Mouse (Mus musculus) lung, postnatal 0 days (tissue): Measurements from ENCODE around the gene Ehd1. TPM values are rescaled to one million over a fixed set of nuclear protein-coding genes. Genes with fewer than 3 reads are reported as not detected.

Source experiments
- ATAC-seq: fragments of 200-750 bp; cut with Nextera tagmentation; 2 replicates; pipeline ENCODE4 v1.8.0; 2017; ENCODE audit warnings: moderate library complexity
- DNase-seq: peaks from one replicate; pipeline ENCODE4 v3.0.0-alpha.2; 2016; ENCODE audit warnings: low spot score
- H3K27ac ChIP-seq: fragments of 300-500 bp; sonication (generic); 2 replicates; pipeline ENCODE4 v1.5.1; 2014; ENCODE audit warnings: antibody characterized with exemption, mild to moderate bottlenecking, low read length, mixed read lengths
- H3K27me3 ChIP-seq: fragments of 300-500 bp; sonication (generic); replicated peaks from 2 replicates; pipeline ENCODE4 v1.6.1; 2014; ENCODE audit warnings: low read length, mixed read lengths; ENCODE audit not compliant: insufficient read depth
- H3K36me3 ChIP-seq: fragments of 300-500 bp; sonication (generic); 2 replicates; pipeline ENCODE4 v1.6.1; 2014; ENCODE audit warnings: low read length, mixed read lengths; ENCODE audit not compliant: insufficient read depth
- H3K4me1 ChIP-seq: fragments of 300-500 bp; sonication (generic); 2 replicates; pipeline ENCODE4 v1.6.1; 2014; ENCODE audit warnings: antibody characterized with exemption, low read depth, low read length, mixed read lengths; ENCODE audit not compliant: insufficient read depth
- H3K4me2 ChIP-seq: fragments of 300-500 bp; sonication (generic); replicated peaks from 2 replicates; pipeline ENCODE4 v1.6.1; 2014; ENCODE audit warnings: low read depth, mild to moderate bottlenecking, low read length, moderate library complexity, mixed read lengths
- H3K4me3 ChIP-seq: fragments of 300-500 bp; sonication (generic); 2 replicates; pipeline ENCODE4 v1.5.1; 2014; ENCODE audit warnings: low read depth, low read length
- H3K9ac ChIP-seq: fragments of 300-500 bp; sonication (generic); replicated peaks from 2 replicates; pipeline ENCODE4 v1.6.1; 2014; ENCODE audit warnings: low read depth, mild to moderate bottlenecking
- H3K9me3 ChIP-seq: fragments of 300-500 bp; sonication (generic); 2 replicates; pipeline ENCODE4 v1.6.1; 2016; ENCODE audit warnings: low read length, mixed read lengths
- CTCF ChIP-seq: IDR thresholded peaks from 2 replicates; pipeline ENCODE4 v1.5.1; 2016; ENCODE audit warnings: antibody characterized with exemption, mild to moderate bottlenecking
- EP300 ChIP-seq: IDR thresholded peaks from 2 replicates; pipeline ENCODE4 v1.6.1; 2016; ENCODE audit warnings: antibody characterized with exemption, mild to moderate bottlenecking, control low read depth
- WGBS: fragments of 180-500 bp; shearing (Covaris S2); extraction: QIAGEN DNeasy Blood & Tissue Kit; methylation state at CpG from one replicate; pipeline ENCODE4 v1.1.7; 2014; 5-methylcytosine and 5-hydroxymethylcytosine counted together
- polyA plus RNA-seq: library from polyadenylated mRNA; unstranded; fragments of >200 nt; fragmentation: Nextera tagmentation; extraction: Ambion mirVana; gene quantifications from 2 replicates; pipeline ENCODE4 v1.2.1, GENCODE M21; 2015

Gene Ehd1
- polyA plus RNA-seq, 1 experiment from 2014 or later: 115 TPM

GRCm38 (mm10) chr19:6275740-6276389 lies 660 bp upstream of the Ehd1 start:
- TF ChIP-seq EP300 (no peak), CTCF (peak; percentile 18)
- Histone ChIP-seq H3K36me3 (peaks cover 6% of the 10 kb centered on the region; the same call in 1 of the 2 replicates), H3K27me3 (no peaks in the 10 kb centered on the region), H3K27ac (peak overlapping the region; percentile 85), H3K4me2 (peak overlapping the region; percentile 81), H3K4me3 (peak overlapping the region; percentile 88), H3K4me1 (peaks cover 29% of the 10 kb centered on the region; the same call in 1 of the 2 replicates), H3K9me3 (no peaks in the 10 kb centered on the region), H3K9ac (no peak overlapping the region; the same call in 1 of the 2 replicates)
- 5% methylated on average over 15 of the region's 15 CpGs for WGBS
- ATAC-seq: no peak
- peak; percentile 72 for DNase-seq

- Histone ChIP-seq H3K4me3 (peak overlapping the region; percentile 88), H3K4me2 (peak overlapping the region; percentile 81), H3K27me3 (no peaks in the 10 kb centered on the region), H3K36me3 (peaks cover 25% of the 10 kb centered on the region; the same call in 1 of the 2 replicates), H3K9ac (peak overlapping the region; percentile 83), H3K27ac (peak overlapping the region; percentile 94), H3K9me3 (no peaks in the 10 kb centered on the region), H3K4me1 (peaks cover 26% of the 10 kb centered on the region; the same call in 1 of the 2 replicates)
- peak; percentile 98 for DNase-seq
- 3% methylated on average over 10 of the region's 10 CpGs for WGBS
- TF ChIP-seq EP300: peak; percentile 87
- no peak for TF ChIP-seq CTCF
- peak; percentile 81 for ATAC-seq
Observed at GRCm38 (mm10) chr19:6277661-6278438, 1.3 kb downstream of the Ehd1 start.

- peak overlapping the region; percentile 81 for H3K4me2 ChIP-seq
- TF ChIP-seq EP300: no peak
- peak; percentile 16; the same call in 1 of the 2 replicates for TF ChIP-seq CTCF
- H3K9ac ChIP-seq: peak overlapping the region; percentile 83
- no peaks in the 10 kb centered on the region for H3K9me3 ChIP-seq
- peaks cover 27% of the 10 kb centered on the region; the same call in 1 of the 2 replicates for H3K36me3 ChIP-seq
- H3K27ac ChIP-seq: peak overlapping the region; percentile 94
- H3K4me1 ChIP-seq: peaks cover 26% of the 10 kb centered on the region; the same call in 1 of the 2 replicates
- H3K27me3 ChIP-seq: no peaks in the 10 kb centered on the region
- DNase-seq: peak; percentile 64
- peak overlapping the region; percentile 88 for H3K4me3 ChIP-seq
- no peak; the same call in 1 of the 2 replicates for ATAC-seq
- 13% methylated on average over 6 of the region's 6 CpGs for WGBS
Observed at GRCm38 (mm10) chr19:6278439-6279073, 2.0 kb downstream of the Ehd1 start.

GRCm38 (mm10) chr19:6279481-6280144 lies 3.1 kb downstream of the Ehd1 start:
- Histone ChIP-seq H3K36me3 (peaks cover 27% of the 10 kb centered on the region; the same call in 1 of the 2 replicates), H3K4me1 (peaks cover 26% of the 10 kb centered on the region; the same call in 1 of the 2 replicates), H3K4me3 (peak overlapping the region; percentile 88), H3K9me3 (no peaks in the 10 kb centered on the region), H3K27me3 (no peaks in the 10 kb centered on the region), H3K9ac (peak overlapping the region; percentile 83; the same call in 1 of the 2 replicates), H3K4me2 (peak overlapping the region; percentile 81), H3K27ac (peak overlapping the region; percentile 94)
- WGBS: 80% methylated on average over 6 of the region's 6 CpGs
- DNase-seq: no peak
- no peak for ATAC-seq
- TF ChIP-seq EP300: no peak
- TF ChIP-seq CTCF: no peak

GRCm38 (mm10) chr19:6280554-6280953 lies 4.0 kb downstream of the Ehd1 start:
- H3K4me3 ChIP-seq: no peak overlapping the region
- H3K9ac ChIP-seq: no peak overlapping the region
- no peaks in the 10 kb centered on the region for H3K27me3 ChIP-seq
- TF ChIP-seq EP300: no peak
- no peak for TF ChIP-seq CTCF
- H3K27ac ChIP-seq: no peak overlapping the region
- 88% methylated on average over 7 of the region's 7 CpGs for WGBS
- DNase-seq (no peak), ATAC-seq (no peak)
- H3K36me3 ChIP-seq: peaks cover 27% of the 10 kb centered on the region; the same call in 1 of the 2 replicates
- no peak overlapping the region for H3K4me2 ChIP-seq
- no peaks in the 10 kb centered on the region for H3K9me3 ChIP-seq
- H3K4me1 ChIP-seq: peaks cover 31% of the 10 kb centered on the region; the same call in 1 of the 2 replicates
